Mouse (Mus musculus) spleen, adult 2 months (tissue): Measurements from ENCODE around the gene Cdhr2. TPM values are rescaled to one million over a fixed set of nuclear protein-coding genes. Genes with fewer than 3 reads are reported as not detected.

Source experiments
- DNase-seq, 2 experiments: peaks; one replicate each; pipeline versions ENCODE4 v3.0.0 to v3.0.0-alpha.2; 2012 to 2021; ENCODE audit warnings: low spot score in 2 of 2, low read depth in 1 of 2
- H3K27ac ChIP-seq: fragments of 200-500 bp; 2 replicates; pipeline ENCODE4 v1.5.1; 2012; ENCODE audit warnings: low read length, inconsistent platforms; ENCODE audit not compliant: insufficient read depth
- H3K27me3 ChIP-seq: fragments of 200-500 bp; 2 replicates; pipeline ENCODE4 v1.6.1; 2012; ENCODE audit warnings: mild to moderate bottlenecking, moderate library complexity, low read length, inconsistent platforms; ENCODE audit not compliant: control insufficient read depth, insufficient read depth
- H3K36me3 ChIP-seq: fragments of 200-500 bp; 2 replicates; pipeline ENCODE4 v1.6.1; 2012; ENCODE audit warnings: mild to moderate bottlenecking, low read length, inconsistent platforms; ENCODE audit not compliant: control insufficient read depth, insufficient read depth
- H3K4me1 ChIP-seq: fragments of 200-500 bp; 2 replicates; pipeline ENCODE4 v1.6.1; 2011; ENCODE audit warnings: inconsistent platforms; ENCODE audit not compliant: control insufficient read depth, insufficient read depth, insufficient read length
- H3K4me3 ChIP-seq: fragments of 200-500 bp; 2 replicates; pipeline ENCODE4 v1.5.1; 2011; ENCODE audit warnings: mild to moderate bottlenecking, inconsistent platforms; ENCODE audit not compliant: insufficient read depth, insufficient read length; ENCODE audit errors: extremely low read depth
- CTCF ChIP-seq: fragments of 200-500 bp; IDR thresholded peaks from 2 replicates; pipeline ENCODE4 v1.5.1; 2011; ENCODE audit warnings: mild to moderate bottlenecking, inconsistent platforms; ENCODE audit not compliant: insufficient read depth, insufficient read length, insufficient replicate concordance; ENCODE audit errors: extremely low read depth
- POLR2A ChIP-seq: fragments of 200-500 bp; IDR thresholded peaks from 2 replicates; pipeline ENCODE4 v1.6.1; 2011; ENCODE audit warnings: low read depth, low read length, inconsistent platforms
- WGBS: fragments of 180-500 bp; shearing (Covaris S2); methylation state at CpG from one replicate; pipeline ENCODE4 v1.1.7; 2018; 5-methylcytosine and 5-hydroxymethylcytosine counted together
- polyA plus RNA-seq: library from polyadenylated mRNA; depleted of rRNA; stranded (reverse); fragments of >200 nt; gene quantifications from 2 replicates; pipeline ENCODE4 v1.2.3, GENCODE M21; 2012; rRNA removed

The Cdhr2 gene
- 0.04 and 0.11 TPM in 2 replicates for polyA plus RNA-seq

- WGBS, result 83% methylated on average over 5 of the region's 5 CpGs
- Histone ChIP-seq H3K27me3 (no peaks in the 10 kb centered on the region), H3K36me3 (no peaks in the 10 kb centered on the region), H3K4me3 (no peak within 1 kb of the TSS), H3K27ac (peak within 1 kb of the TSS; percentile 46; the same call in 1 of the 2 replicates), H3K4me1 (peaks cover 14% of the 10 kb centered on the region; the same call in 1 of the 2 replicates)
- TF ChIP-seq POLR2A, result no peak
- TF ChIP-seq CTCF, result no peak
- DNase-seq, result no peak
These were observed at the start of gene Cdhr2 for GRCm38 (mm10) chr13:54701243-54701642. Gene Cdhr2 (plus strand): TSS chr13:54701461.

GRCm38 (mm10) chr13:54660877-54661276 lies 40.4 kb upstream of the Cdhr2 start:
- 88% methylated on average over 5 of the region's 5 CpGs for WGBS
- no peak overlapping the region for H3K4me3 ChIP-seq
- no peaks in the 10 kb centered on the region for H3K27me3 ChIP-seq
- peaks cover 33% of the 10 kb centered on the region for H3K36me3 ChIP-seq
- TF ChIP-seq POLR2A, result no peak
- TF ChIP-seq CTCF, result no peak
- H3K4me1 ChIP-seq, result no peaks in the 10 kb centered on the region
- no peak for DNase-seq
- H3K27ac ChIP-seq, result no peak overlapping the region

GRCm38 (mm10) chr13:54661358-54661757 lies 39.9 kb upstream of the Cdhr2 start:
- Histone ChIP-seq H3K36me3 (peaks cover 29% of the 10 kb centered on the region), H3K4me3 (no peak overlapping the region), H3K27me3 (no peaks in the 10 kb centered on the region), H3K27ac (no peak overlapping the region), H3K4me1 (no peaks in the 10 kb centered on the region)
- WGBS, result 95% methylated on average over 12 of the region's 12 CpGs
- no peak for DNase-seq
- TF ChIP-seq POLR2A (no peak), CTCF (no peak)

GRCm38 (mm10) chr13:54663999-54664398 lies 37.3 kb upstream of the Cdhr2 start:
- Histone ChIP-seq H3K27ac (no peak overlapping the region), H3K36me3 (peaks cover 18% of the 10 kb centered on the region), H3K4me3 (no peak overlapping the region), H3K27me3 (no peaks in the 10 kb centered on the region), H3K4me1 (no peaks in the 10 kb centered on the region)
- WGBS, result 93% methylated on average over 4 of the region's 4 CpGs
- TF ChIP-seq CTCF, result no peak
- TF ChIP-seq POLR2A, result no peak
- DNase-seq, result no peak

GRCm38 (mm10) chr13:54664509-54664908 lies 36.8 kb upstream of the Cdhr2 start:
- Histone ChIP-seq H3K27me3 (no peaks in the 10 kb centered on the region), H3K36me3 (peaks cover 18% of the 10 kb centered on the region), H3K4me1 (no peaks in the 10 kb centered on the region), H3K27ac (no peak overlapping the region), H3K4me3 (no peak overlapping the region)
- no peak for DNase-seq
- TF ChIP-seq POLR2A (no peak), CTCF (no peak)
- 96% methylated on average over 1 of the region's 1 CpGs for WGBS

- H3K4me1 ChIP-seq, result no peaks in the 10 kb centered on the region
- H3K4me3 ChIP-seq, result no peak overlapping the region
- H3K27ac ChIP-seq, result no peak overlapping the region
- no peak for DNase-seq
- peaks cover 18% of the 10 kb centered on the region for H3K36me3 ChIP-seq
- H3K27me3 ChIP-seq, result no peaks in the 10 kb centered on the region
- no peak for TF ChIP-seq POLR2A
- no peak for TF ChIP-seq CTCF
- WGBS, result 94% methylated on average over 7 of the region's 7 CpGs
These were observed 36.2 kb upstream of the Cdhr2 start for GRCm38 (mm10) chr13:54665062-54665461.

GRCm38 (mm10) chr13:54670491-54670890 lies 30.8 kb upstream of the Cdhr2 start:
- no peak overlapping the region for H3K4me3 ChIP-seq
- no peak for DNase-seq
- no peaks in the 10 kb centered on the region for H3K27me3 ChIP-seq
- TF ChIP-seq POLR2A, result no peak
- 82% methylated on average over 2 of the region's 2 CpGs for WGBS
- H3K36me3 ChIP-seq, result no peaks in the 10 kb centered on the region
- H3K27ac ChIP-seq, result no peak overlapping the region
- no peaks in the 10 kb centered on the region for H3K4me1 ChIP-seq
